Mouse (Mus musculus): ENCODE results near the gene E2f3. TPM values are rescaled to one million over a fixed set of nuclear protein-coding genes. Genes with fewer than 3 reads are reported as not detected.

E2f3 gene
- total and polyA plus RNA-seq, 3 experiments: 2.6 to 6.2 (median 6.2) TPM

DNA sequence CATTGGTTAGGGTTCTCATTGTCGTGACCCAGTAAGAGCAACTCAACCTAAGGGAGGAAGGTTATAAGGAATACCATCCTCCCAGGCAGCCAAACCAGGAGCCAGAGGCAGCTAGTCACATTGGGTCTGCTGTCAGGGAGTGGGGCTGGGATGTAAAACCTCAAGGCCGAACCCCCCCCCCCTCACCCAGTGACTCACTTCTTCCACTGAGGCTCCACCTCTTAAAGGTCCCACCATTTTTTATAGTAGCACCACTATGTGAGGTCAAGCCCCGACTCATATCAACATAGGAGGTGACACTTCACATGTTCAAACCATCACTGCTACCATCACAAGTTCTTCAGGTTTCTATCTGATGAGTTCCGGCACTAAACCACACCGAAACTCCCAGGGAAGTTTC is 19.0 kb upstream of the E2f3 start:
- no peak overlapping the region for H3K4me3 ChIP-seq
- intact Hi-C loops (cut with DNase I): no loop called here
- H3K27ac ChIP-seq: no peak overlapping the region
- H3K27me3 ChIP-seq (ENCODE audit: control insufficient read depth, insufficient read depth, low read length): no peaks in the 10 kb centered on the region
- 90% methylated on average over 5 of the region's 5 CpGs for WGBS
- DNase-seq: no peak
- H3K4me1 ChIP-seq (ENCODE audit: control insufficient read depth, insufficient read depth, low read length): no peaks in the 10 kb centered on the region
- no peak overlapping the region for H3K9ac ChIP-seq (ENCODE audit: low read depth, low read length)
- no peaks in the 10 kb centered on the region for H3K36me3 ChIP-seq (ENCODE audit: control insufficient read depth, insufficient read depth, low read length)
- TF ChIP-seq POLR2A (IDR thresholded peaks at IDR 0.05; ENCODE audit: insufficient read depth, low read depth, low read length) (no peak), EP300 (IDR thresholded peaks at IDR 0.05; ENCODE audit: insufficient read depth, low read depth, low read length) (no peak), CTCF (IDR thresholded peaks at IDR 0.05) (no peak)
- H3K79me2 ChIP-seq (replicated peaks; ENCODE audit: control insufficient read depth, insufficient read depth, low read length): no peaks in the 10 kb centered on the region

DNA sequence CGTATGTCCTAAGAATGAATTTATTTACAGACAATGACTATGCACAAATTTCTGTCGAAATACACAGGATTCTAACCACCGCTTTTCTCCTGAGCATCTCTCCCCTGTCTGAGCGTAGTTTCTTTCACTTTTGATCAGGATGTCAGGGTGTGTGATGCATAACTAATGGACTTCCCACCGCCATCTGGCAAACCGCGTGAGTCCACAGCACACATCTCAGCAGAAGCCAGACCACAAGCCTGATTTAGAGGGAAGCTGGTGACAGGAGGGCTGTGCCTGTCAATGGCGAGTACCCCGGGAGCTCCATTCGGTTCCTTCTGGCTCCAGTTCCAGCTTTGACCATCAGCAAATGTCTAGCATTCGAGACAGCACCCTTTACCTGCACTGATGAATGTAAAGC is 17.3 kb upstream of the E2f3 start:
- 58% methylated on average over 11 of the region's 11 CpGs for WGBS

DNA sequence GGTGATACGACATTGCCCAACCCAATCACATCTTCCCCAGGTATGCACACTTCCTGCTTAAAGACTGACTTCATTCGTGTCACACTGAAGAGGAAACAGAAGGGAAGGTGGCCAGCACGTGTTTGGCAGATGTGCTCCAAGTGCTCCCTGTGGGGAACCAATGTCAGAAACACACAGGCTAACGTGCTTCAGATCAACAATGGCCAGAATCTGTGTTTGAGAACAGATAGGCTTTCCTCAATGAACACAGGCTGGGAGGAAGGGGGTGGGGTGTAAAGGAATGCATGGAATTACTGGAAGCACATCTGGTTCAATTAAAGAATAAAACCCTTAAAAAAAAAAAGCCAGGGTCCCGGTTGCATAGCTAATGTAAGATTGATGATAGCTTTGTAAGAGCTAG is 15.2 kb upstream of the E2f3 start:
- H3K27me3 ChIP-seq (ENCODE audit: control insufficient read depth, insufficient read depth, low read length): no peaks in the 10 kb centered on the region
- 30% methylated on average over 5 of the region's 5 CpGs for WGBS
- DNase-seq: no peak

More for the DNA sequence above, 17.3 kb upstream of the E2f3 start:
- Histone ChIP-seq H3K27me3 (ENCODE audit: control insufficient read depth, insufficient read depth, low read length) (no peaks in the 10 kb centered on the region), H3K4me1 (ENCODE audit: control insufficient read depth, insufficient read depth, low read length) (no peaks in the 10 kb centered on the region), H3K27ac (no peak overlapping the region), H3K36me3 (ENCODE audit: control insufficient read depth, insufficient read depth, low read length) (no peaks in the 10 kb centered on the region), H3K9ac (ENCODE audit: low read depth, low read length) (no peak overlapping the region), H3K79me2 (replicated peaks; ENCODE audit: control insufficient read depth, insufficient read depth, low read length) (no peaks in the 10 kb centered on the region), H3K4me3 (no peak overlapping the region)
- intact Hi-C loops (cut with DNase I): no loop called here
- TF ChIP-seq CTCF (IDR thresholded peaks at IDR 0.05) (no peak), EP300 (IDR thresholded peaks at IDR 0.05; ENCODE audit: insufficient read depth, low read depth, low read length) (no peak), POLR2A (IDR thresholded peaks at IDR 0.05; ENCODE audit: insufficient read depth, low read depth, low read length) (no peak)
- DNase-seq: peak in 1 of 2 experiments; percentile 26

DNA sequence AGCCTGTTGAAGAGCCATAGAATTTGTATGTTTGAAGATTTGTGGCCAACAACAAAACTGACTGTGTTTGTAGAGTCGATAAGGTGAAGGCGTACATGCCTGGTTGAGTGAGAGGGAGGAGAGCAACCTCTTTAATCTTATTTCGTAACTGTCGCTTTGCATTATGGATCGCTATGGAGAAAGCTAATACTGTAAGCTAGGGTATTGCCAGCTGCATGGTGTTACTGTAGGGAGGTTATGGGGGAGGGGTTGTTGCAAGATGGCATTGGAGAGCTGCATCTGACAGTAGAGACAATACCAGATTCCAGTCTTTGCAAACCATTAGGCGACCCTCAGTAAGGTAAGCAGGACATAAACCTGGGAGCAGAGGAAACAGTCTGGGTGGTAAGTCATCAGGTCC is 2.1 kb upstream of the E2f3 start:
- 97% methylated on average over 6 of the region's 6 CpGs for WGBS
- Histone ChIP-seq H3K9ac (ENCODE audit: low read depth, low read length) (no peak overlapping the region), H3K27ac (no peak overlapping the region), H3K4me3 (no peak overlapping the region), H3K4me1 (ENCODE audit: control insufficient read depth, insufficient read depth, low read length) (peaks cover 1% of the 10 kb centered on the region; the same call in 1 of the 2 replicates), H3K27me3 (ENCODE audit: control insufficient read depth, insufficient read depth, low read length) (no peaks in the 10 kb centered on the region), H3K79me2 (replicated peaks; ENCODE audit: control insufficient read depth, insufficient read depth, low read length) (no peaks in the 10 kb centered on the region; the same call in 1 of the 2 replicates), H3K36me3 (ENCODE audit: control insufficient read depth, insufficient read depth, low read length) (no peaks in the 10 kb centered on the region)
- intact Hi-C loops (cut with DNase I): loop anchor here (2.0 to 10.0 kb wide), 5 partner anchors 46 to 1033 kb away; partner anchors contain the start of gene Sox4
- TF ChIP-seq CTCF (IDR thresholded peaks at IDR 0.05): no peak
- TF ChIP-seq EP300 (IDR thresholded peaks at IDR 0.05; ENCODE audit: insufficient read depth, low read depth, low read length): no peak
- no peak for TF ChIP-seq POLR2A (IDR thresholded peaks at IDR 0.05; ENCODE audit: insufficient read depth, low read depth, low read length)
- DNase-seq: no peak

More for the DNA sequence above, 15.2 kb upstream of the E2f3 start:
- no peaks in the 10 kb centered on the region for H3K79me2 ChIP-seq (replicated peaks; ENCODE audit: control insufficient read depth, insufficient read depth, low read length)
- no peak overlapping the region for H3K4me3 ChIP-seq
- intact Hi-C loops (cut with DNase I): no loop called here
- H3K9ac ChIP-seq (ENCODE audit: low read depth, low read length): no peak overlapping the region
- H3K36me3 ChIP-seq (ENCODE audit: control insufficient read depth, insufficient read depth, low read length): no peaks in the 10 kb centered on the region
- H3K27ac ChIP-seq: no peak overlapping the region
- TF ChIP-seq CTCF (IDR thresholded peaks at IDR 0.05) (no peak), EP300 (IDR thresholded peaks at IDR 0.05; ENCODE audit: insufficient read depth, low read depth, low read length) (no peak), POLR2A (IDR thresholded peaks at IDR 0.05; ENCODE audit: insufficient read depth, low read depth, low read length) (no peak)
- H3K4me1 ChIP-seq (ENCODE audit: control insufficient read depth, insufficient read depth, low read length): no peaks in the 10 kb centered on the region

DNA sequence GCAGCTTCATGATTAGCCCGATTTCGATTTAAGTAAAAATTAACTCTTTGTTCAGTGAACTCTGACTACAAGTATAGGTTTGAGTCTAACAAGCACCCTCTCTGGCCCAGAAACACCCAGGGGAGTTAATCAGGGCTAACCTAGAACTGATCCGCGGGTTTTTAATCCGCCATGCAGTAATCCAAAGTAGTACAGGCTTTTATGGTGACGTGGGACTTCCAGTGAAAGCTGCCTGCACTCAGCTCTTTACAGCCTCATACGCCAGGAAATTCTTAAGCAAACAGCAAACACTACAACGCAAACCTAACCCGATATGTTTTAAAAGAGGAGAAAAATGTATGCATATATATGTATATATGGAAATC is 875 bp upstream of the E2f3 start:
- Histone ChIP-seq H3K4me3 (peak overlapping the region; percentile 64), H3K27ac (peak overlapping the region; percentile 86), H3K79me2 (replicated peaks; ENCODE audit: control insufficient read depth, insufficient read depth, low read length) (no peaks in the 10 kb centered on the region; the same call in 1 of the 2 replicates), H3K27me3 (ENCODE audit: control insufficient read depth, insufficient read depth, low read length) (no peaks in the 10 kb centered on the region), H3K9ac (ENCODE audit: low read depth, low read length) (peak overlapping the region; percentile 10), H3K36me3 (ENCODE audit: control insufficient read depth, insufficient read depth, low read length) (no peaks in the 10 kb centered on the region), H3K4me1 (ENCODE audit: control insufficient read depth, insufficient read depth, low read length) (peaks cover 2% of the 10 kb centered on the region; the same call in 1 of the 2 replicates)
- WGBS: 5% methylated on average over 9 of the region's 9 CpGs
- intact Hi-C loops (cut with DNase I): loop anchor here (2.0 to 10.0 kb wide), 5 partner anchors 44 to 1032 kb away; partner anchors contain the start of gene Sox4
- no peak for DNase-seq
- TF ChIP-seq EP300 (IDR thresholded peaks at IDR 0.05; ENCODE audit: insufficient read depth, low read depth, low read length): no peak
- no peak for TF ChIP-seq CTCF (IDR thresholded peaks at IDR 0.05)
- no peak for TF ChIP-seq POLR2A (IDR thresholded peaks at IDR 0.05; ENCODE audit: insufficient read depth, low read depth, low read length)

DNA sequence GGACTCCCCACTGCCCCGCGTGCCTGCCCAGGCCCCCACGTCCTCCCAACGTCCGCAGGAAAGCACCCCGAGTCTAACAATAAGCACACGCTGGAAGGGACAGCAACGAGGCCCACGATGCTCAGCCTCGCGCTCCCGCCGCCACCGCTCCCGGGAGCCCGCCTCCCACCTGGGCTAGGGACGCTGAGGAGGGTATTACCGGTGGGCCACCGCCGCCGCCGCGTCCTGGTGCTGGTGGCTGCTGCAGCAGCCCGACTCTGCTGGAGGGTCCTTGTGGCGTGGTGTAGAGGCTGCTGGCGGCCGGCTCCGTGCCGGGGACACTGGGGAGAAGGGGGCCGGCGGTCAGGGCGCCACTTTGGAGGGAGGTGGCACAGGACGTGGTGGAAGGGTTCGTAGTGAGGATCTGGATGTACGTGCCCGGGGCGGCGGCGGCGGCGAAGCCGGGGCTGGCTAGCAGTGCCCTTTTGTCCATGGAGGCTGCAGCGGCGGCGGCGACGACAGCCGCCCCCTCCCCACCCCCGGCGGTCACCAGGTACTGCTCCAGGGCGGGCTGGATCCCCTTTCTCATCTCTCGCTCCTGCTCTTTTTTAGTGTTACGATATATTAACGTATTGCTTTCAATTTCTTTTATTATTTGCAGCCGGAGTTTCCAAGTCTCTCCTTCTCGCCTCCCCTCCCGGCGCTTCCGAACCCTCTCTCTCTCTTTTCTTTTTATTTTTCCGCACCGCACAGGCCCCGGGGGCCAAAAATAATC is 585 bp downstream of the E2f3 start:
- H3K79me2 ChIP-seq (replicated peaks; ENCODE audit: control insufficient read depth, insufficient read depth, low read length): no peaks in the 10 kb centered on the region; the same call in 1 of the 2 replicates
- H3K27ac ChIP-seq: peak overlapping the region; percentile 57; the same call in 1 of the 2 replicates
- H3K36me3 ChIP-seq (ENCODE audit: control insufficient read depth, insufficient read depth, low read length): no peaks in the 10 kb centered on the region
- peak overlapping the region; percentile 80 for H3K4me3 ChIP-seq
- H3K4me1 ChIP-seq (ENCODE audit: control insufficient read depth, insufficient read depth, low read length): peaks cover 2% of the 10 kb centered on the region; the same call in 1 of the 2 replicates
- peak; percentile 51 to 55 for DNase-seq
- peak overlapping the region; percentile 77 for H3K9ac ChIP-seq (ENCODE audit: low read depth, low read length)
- intact Hi-C loops (cut with DNase I): loop anchor here (5.0 to 10.0 kb wide), 3 partner anchors 43 to 1030 kb away; partner anchors contain the start of gene Sox4
- under 1% methylated on average over 62 of the region's 62 CpGs for WGBS
- no peak for TF ChIP-seq POLR2A (IDR thresholded peaks at IDR 0.05; ENCODE audit: insufficient read depth, low read depth, low read length)
- no peak for TF ChIP-seq EP300 (IDR thresholded peaks at IDR 0.05; ENCODE audit: insufficient read depth, low read depth, low read length)
- TF ChIP-seq CTCF (IDR thresholded peaks at IDR 0.05): no peak
- H3K27me3 ChIP-seq (ENCODE audit: control insufficient read depth, insufficient read depth, low read length): no peaks in the 10 kb centered on the region
